Mouse (Mus musculus) hindbrain, embryonic 16.5 days (tissue): Measurements from ENCODE around the gene Capza1. TPM values are rescaled to one million over a fixed set of nuclear protein-coding genes. Genes with fewer than 3 reads are reported as not detected.

Experiments
- ATAC-seq: fragments of 200-750 bp; cut with Nextera tagmentation; 2 replicates; pipeline ENCODE4 v1.8.0; 2017; ENCODE audit warnings: moderate TSS enrichment, moderate library complexity
- H3K27ac ChIP-seq: fragments of 300-500 bp; sonication (generic); 2 replicates; pipeline ENCODE4 v1.5.1; 2014; ENCODE audit warnings: low read depth, mild to moderate bottlenecking, control low read depth, low read length, moderate library complexity
- H3K27me3 ChIP-seq: fragments of 300-500 bp; sonication (generic); replicated peaks from 2 replicates; pipeline ENCODE4 v1.6.1; 2014; ENCODE audit warnings: low read length; ENCODE audit not compliant: control insufficient read depth, insufficient read depth
- H3K36me3 ChIP-seq: fragments of 300-500 bp; sonication (generic); 2 replicates; pipeline ENCODE4 v1.6.1; 2014; ENCODE audit warnings: mild to moderate bottlenecking, low read length, moderate library complexity, mixed read lengths; ENCODE audit not compliant: control insufficient read depth, insufficient read depth
- H3K4me1 ChIP-seq: fragments of 300-500 bp; sonication (generic); 2 replicates; pipeline ENCODE4 v1.6.1; 2014; ENCODE audit warnings: low read depth, low read length; ENCODE audit not compliant: control insufficient read depth, insufficient read depth
- H3K4me2 ChIP-seq: fragments of 300-500 bp; sonication (generic); 2 replicates; pipeline ENCODE4 v1.6.1; 2014; ENCODE audit warnings: mild to moderate bottlenecking, low read length, control low read depth, moderate library complexity
- H3K4me3 ChIP-seq: fragments of 300-500 bp; sonication (generic); 2 replicates; pipeline ENCODE4 v1.5.1; 2014; ENCODE audit warnings: mild to moderate bottlenecking, low read length, control low read depth, moderate library complexity
- H3K9ac ChIP-seq: fragments of 300-500 bp; sonication (generic); 2 replicates; pipeline ENCODE4 v1.6.1; 2014; ENCODE audit warnings: low read depth, mild to moderate bottlenecking, control low read depth, low read length, moderate library complexity
- H3K9me3 ChIP-seq: fragments of 300-500 bp; sonication (generic); 2 replicates; pipeline ENCODE4 v1.6.1; 2014; ENCODE audit warnings: mild to moderate bottlenecking, low read length, moderate library complexity; ENCODE audit not compliant: control insufficient read depth
- WGBS: fragments of 180-500 bp; shearing (Covaris S2); extraction: QIAGEN DNeasy Blood & Tissue Kit; methylation state at CpG from one replicate; pipeline ENCODE4 v1.1.7; 2014; 5-methylcytosine and 5-hydroxymethylcytosine counted together
- polyA plus RNA-seq: library from polyadenylated mRNA; unstranded; fragments of >200 nt; fragmentation: Nextera tagmentation; extraction: Ambion mirVana; gene quantifications from 2 replicates; pipeline ENCODE4 v1.2.1, GENCODE M21; 2015

The Capza1 gene
- polyA plus RNA-seq, 1 experiment from 2014 or later: 141 TPM

DNA sequence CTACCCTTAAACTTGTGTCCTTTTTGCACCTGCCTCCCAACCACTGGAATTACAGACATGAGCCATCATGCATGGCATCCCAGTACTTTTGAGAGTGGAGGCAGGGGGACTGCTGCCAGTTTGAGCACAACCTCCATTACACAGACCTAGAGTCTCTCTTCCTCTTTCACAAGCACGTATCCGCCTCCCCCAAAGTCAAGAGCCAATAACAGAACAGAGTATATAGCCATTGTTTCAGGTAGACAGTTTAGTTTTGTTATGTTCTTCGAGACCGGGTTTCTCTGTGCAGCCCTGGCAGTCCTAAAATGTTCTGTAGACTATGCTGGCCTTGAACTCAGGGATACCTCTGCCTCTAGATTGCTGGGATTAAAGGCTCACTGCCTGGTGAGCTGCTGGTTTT is 52.1 kb downstream of the Capza1 start:
- no peak for ATAC-seq
- H3K4me1 ChIP-seq: peaks cover 3% of the 10 kb centered on the region; the same call in 1 of the 2 replicates
- H3K9me3 ChIP-seq: no peaks in the 10 kb centered on the region
- H3K9ac ChIP-seq: no peak overlapping the region
- H3K27me3 ChIP-seq: no peaks in the 10 kb centered on the region
- WGBS: 85% methylated on average over 4 of the region's 4 CpGs
- H3K27ac ChIP-seq: no peak overlapping the region
- H3K4me2 ChIP-seq: no peak overlapping the region
- H3K36me3 ChIP-seq: no peaks in the 10 kb centered on the region
- no peak overlapping the region for H3K4me3 ChIP-seq

DNA sequence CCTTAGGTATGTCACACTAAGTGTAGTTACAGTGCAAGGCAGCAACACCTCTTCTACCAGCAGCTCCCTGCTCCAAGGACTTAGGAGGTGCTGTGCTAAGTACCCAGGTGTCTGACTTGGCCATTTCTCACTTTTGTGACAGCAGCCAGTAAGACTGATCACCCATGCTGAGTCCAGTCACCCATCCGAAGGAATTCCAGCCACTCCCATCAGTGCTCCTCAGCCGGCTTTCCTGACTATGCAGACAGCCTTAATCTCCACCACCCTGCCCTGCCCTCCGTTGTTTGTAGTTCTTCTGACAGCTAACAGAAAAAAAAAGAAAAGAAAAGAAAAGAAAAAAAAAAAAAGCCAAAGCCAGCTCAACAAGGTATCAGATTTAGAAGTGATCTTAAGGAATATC is 52.6 kb downstream of the Capza1 start:
- H3K27me3 ChIP-seq: no peaks in the 10 kb centered on the region
- 30% methylated on average over 3 of the region's 3 CpGs for WGBS
- H3K36me3 ChIP-seq: no peaks in the 10 kb centered on the region
- H3K4me2 ChIP-seq: no peak overlapping the region
- no peak overlapping the region for H3K9ac ChIP-seq
- H3K4me1 ChIP-seq: no peaks in the 10 kb centered on the region
- no peak overlapping the region for H3K4me3 ChIP-seq
- no peak for ATAC-seq
- no peaks in the 10 kb centered on the region for H3K9me3 ChIP-seq
- H3K27ac ChIP-seq: no peak overlapping the region

DNA sequence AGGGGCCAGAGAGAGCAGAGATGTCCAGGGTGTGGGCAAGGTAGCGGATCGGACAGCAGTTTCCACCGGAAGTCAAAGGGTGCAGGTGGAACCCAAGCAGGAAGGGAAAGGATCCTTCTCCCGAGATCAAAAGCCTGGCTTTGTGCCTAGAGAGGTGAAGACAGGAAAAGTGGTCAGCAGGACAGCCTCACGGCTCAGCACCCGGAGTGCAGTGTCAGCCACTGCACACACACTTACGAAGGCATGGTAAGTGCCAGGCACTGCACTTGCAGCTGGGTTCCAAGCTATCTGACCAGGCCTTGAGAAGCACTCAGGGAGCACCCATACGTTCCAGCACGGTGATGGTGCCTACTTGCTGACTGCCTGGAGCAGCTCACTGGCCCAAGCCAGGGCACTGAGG is 58.8 kb downstream of the Capza1 start:
- no peak overlapping the region for H3K4me2 ChIP-seq
- no peak overlapping the region for H3K27ac ChIP-seq
- H3K4me3 ChIP-seq: no peak overlapping the region
- H3K36me3 ChIP-seq: peaks cover 3% of the 10 kb centered on the region; the same call in 1 of the 2 replicates
- ATAC-seq: no peak
- no peaks in the 10 kb centered on the region for H3K9me3 ChIP-seq
- no peaks in the 10 kb centered on the region for H3K27me3 ChIP-seq
- no peaks in the 10 kb centered on the region for H3K4me1 ChIP-seq
- H3K9ac ChIP-seq: no peak overlapping the region
- 82% methylated on average over 9 of the region's 9 CpGs for WGBS

DNA sequence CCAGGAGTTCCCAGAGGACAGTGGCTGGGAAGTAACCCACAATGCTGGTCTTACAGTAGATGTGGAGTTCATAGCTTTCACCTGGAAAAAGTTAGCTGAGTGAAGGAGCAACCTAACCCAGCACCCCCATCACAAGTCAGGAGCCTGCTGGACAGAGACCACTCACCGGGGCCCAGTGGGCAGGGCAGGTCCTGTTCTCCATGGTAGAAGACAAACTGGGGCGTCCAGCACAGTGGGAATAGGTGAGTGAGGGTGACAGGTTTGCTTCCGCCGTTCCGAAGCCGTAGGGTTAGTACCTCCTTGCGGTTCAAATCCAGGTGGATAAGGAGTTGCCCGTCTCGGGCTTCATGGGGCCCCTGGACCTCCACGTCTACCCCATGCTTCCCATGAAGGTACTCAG is 60.0 kb downstream of the Capza1 start:
- H3K27me3 ChIP-seq: no peaks in the 10 kb centered on the region
- no peak overlapping the region for H3K9ac ChIP-seq
- no peak overlapping the region for H3K4me2 ChIP-seq
- 94% methylated on average over 10 of the region's 10 CpGs for WGBS
- H3K4me3 ChIP-seq: no peak overlapping the region
- H3K36me3 ChIP-seq: peaks cover 5% of the 10 kb centered on the region; the same call in 1 of the 2 replicates
- H3K27ac ChIP-seq: no peak overlapping the region
- H3K4me1 ChIP-seq: no peaks in the 10 kb centered on the region
- no peak for ATAC-seq
- H3K9me3 ChIP-seq: no peaks in the 10 kb centered on the region

DNA sequence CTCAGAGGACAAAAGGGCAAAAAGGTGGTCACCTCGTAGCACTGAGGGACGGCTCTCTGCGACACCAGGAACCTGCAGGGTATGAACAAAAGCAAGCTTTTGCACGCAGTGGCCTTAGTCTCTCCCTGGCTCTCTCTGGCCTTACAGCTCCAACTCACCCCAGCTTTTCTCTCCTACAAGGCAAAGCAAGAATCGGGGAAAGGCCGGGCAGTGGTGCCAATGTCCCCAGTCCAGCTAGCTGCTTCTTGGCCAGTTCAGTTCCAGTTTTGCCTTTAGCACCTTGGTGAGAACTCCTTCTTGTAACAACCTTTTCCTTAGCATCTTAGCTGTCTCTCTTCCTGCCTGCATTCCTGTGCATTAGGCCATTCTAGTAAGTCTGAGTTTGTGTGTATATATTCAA is 62.8 kb downstream of the Capza1 start:
- Histone ChIP-seq H3K36me3 (peaks cover 5% of the 10 kb centered on the region; the same call in 1 of the 2 replicates), H3K4me3 (no peak overlapping the region), H3K27ac (no peak overlapping the region), H3K9me3 (no peaks in the 10 kb centered on the region), H3K9ac (no peak overlapping the region), H3K27me3 (no peaks in the 10 kb centered on the region), H3K4me2 (no peak overlapping the region), H3K4me1 (no peaks in the 10 kb centered on the region)
- ATAC-seq: no peak
- WGBS: 82% methylated on average over 6 of the region's 6 CpGs

DNA sequence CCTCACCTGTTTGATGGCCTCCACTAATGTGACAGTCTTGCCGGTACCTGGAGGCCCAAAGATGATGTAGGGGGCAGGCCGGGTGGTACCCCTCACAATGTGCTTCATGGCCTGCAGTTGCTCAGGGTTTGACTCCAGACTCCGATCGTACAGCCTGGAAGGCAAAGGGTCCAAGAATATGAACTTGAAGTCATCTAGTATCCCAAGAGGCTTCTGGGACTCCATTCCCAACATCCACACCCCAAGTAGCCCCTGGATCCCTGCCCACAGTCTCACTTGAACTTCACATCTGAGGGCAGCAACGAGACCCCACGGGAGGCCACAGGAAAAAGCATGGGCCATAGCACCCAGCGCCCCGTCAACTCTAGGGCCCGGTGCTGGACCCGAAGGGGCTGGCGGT is 63.6 kb downstream of the Capza1 start:
- H3K27ac ChIP-seq: no peak overlapping the region
- no peaks in the 10 kb centered on the region; the same call in 1 of the 2 replicates for H3K4me1 ChIP-seq
- H3K4me3 ChIP-seq: no peak overlapping the region
- H3K4me2 ChIP-seq: no peak overlapping the region
- no peaks in the 10 kb centered on the region for H3K27me3 ChIP-seq
- peaks cover 5% of the 10 kb centered on the region; the same call in 1 of the 2 replicates for H3K36me3 ChIP-seq
- ATAC-seq: no peak
- 94% methylated on average over 11 of the region's 11 CpGs for WGBS
- H3K9ac ChIP-seq: no peak overlapping the region
- no peaks in the 10 kb centered on the region for H3K9me3 ChIP-seq

DNA sequence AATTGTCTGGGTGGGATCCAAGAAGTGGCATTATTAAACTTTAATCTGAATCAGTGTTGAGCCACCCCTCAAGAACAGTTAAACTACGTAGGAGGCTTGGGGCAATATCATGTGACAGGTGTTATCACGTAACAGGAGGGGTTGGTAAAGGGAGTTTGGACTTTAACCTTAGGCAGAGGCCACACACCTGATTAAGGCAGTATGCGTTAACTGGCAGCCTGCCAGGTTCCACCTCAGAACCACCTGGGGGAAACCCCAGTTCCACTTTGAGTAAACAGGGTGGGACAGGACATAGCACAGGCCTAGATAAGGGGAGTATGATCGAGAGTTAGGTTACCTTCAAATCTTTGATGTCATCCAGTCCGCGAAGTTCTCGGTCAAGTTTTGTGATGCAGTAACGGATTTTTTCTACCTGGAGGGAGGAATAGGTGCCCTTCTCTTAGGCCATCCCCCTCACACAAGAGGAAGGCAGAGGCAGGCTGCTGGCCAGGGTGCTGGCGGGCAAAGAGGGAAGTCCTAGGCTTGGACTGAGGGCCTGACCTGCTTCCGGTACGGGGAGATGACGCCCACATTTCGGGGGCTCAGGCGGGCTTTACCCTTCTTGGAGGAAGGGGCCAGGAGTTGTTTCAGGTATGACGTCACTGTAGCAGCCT is 67.7 kb downstream of the Capza1 start:
- no peak overlapping the region for H3K4me3 ChIP-seq
- no peaks in the 10 kb centered on the region for H3K9me3 ChIP-seq
- H3K4me1 ChIP-seq: peaks cover 5% of the 10 kb centered on the region
- peaks cover 5% of the 10 kb centered on the region; the same call in 1 of the 2 replicates for H3K36me3 ChIP-seq
- H3K4me2 ChIP-seq: no peak overlapping the region
- ATAC-seq: no peak
- H3K27ac ChIP-seq: no peak overlapping the region
- H3K27me3 ChIP-seq: no peaks in the 10 kb centered on the region
- WGBS: 85% methylated on average over 15 of the region's 15 CpGs
- H3K9ac ChIP-seq: no peak overlapping the region

DNA sequence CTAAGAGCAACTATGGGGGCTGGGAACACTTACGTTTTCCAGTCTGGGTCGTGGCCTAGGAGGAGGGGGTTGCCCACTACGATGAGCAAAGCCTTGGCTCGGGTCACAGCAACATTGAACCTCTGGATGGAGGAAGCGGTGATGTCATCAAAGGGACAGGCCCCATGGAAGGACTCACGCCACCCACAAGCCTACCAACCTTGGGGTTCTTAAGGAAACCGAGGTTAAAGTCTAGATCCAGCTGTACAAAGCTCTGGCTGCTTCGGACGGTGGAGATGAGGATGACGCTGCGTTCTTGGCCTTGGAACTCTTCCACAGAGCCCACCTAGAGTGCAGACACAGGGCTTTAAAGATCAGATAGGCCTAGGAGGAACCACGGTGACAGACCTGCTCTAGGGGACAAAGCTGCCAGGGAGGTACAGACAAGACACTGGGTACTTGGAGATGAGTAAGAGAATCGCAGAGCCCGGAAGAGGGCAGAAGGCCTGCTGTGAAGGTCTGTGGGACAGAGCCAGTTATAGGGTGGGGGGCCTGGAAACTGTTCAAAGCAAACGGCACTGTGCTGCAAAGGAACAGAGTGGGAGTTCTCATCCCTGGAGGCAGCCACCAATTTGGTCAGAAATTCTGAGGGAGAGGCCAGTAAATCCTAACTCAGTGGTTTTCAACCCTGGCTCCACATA is 68.5 kb downstream of the Capza1 start:
- no peaks in the 10 kb centered on the region for H3K9me3 ChIP-seq
- H3K27ac ChIP-seq: no peak overlapping the region
- WGBS: 69% methylated on average over 15 of the region's 15 CpGs
- ATAC-seq: no peak
- peaks cover 3% of the 10 kb centered on the region; the same call in 1 of the 2 replicates for H3K36me3 ChIP-seq
- H3K4me2 ChIP-seq: no peak overlapping the region
- no peaks in the 10 kb centered on the region for H3K27me3 ChIP-seq
- H3K4me3 ChIP-seq: no peak overlapping the region
- H3K4me1 ChIP-seq: peaks cover 8% of the 10 kb centered on the region
- H3K9ac ChIP-seq: no peak overlapping the region

DNA sequence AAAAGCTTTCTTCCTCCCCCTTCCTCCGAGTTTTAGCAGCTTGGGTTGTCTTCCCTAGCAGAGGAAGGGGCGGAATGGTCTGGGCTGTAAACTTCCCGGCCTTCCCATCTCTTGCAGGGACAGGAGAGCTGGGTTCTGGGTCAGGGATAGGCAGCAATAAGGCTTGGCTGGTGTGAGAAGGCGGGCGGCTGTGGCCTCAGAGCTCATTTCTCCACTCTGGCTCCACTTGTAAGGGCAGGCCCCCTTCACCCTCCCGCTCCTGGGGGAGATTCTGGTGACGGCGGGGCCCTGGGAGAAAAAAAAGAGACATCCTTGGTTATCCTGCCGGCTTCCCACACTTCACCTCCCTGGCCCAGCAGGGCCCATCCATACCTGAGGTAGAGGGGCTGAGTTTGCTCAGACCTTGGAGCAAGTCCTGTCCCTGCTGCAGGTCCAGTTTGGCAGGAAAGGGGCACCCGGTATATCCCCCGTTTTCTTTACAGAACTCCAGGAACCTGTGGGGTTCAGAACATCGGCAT is 69.3 kb downstream of the Capza1 start:
- H3K4me3 ChIP-seq: no peak overlapping the region
- H3K9me3 ChIP-seq: no peaks in the 10 kb centered on the region
- H3K36me3 ChIP-seq: no peaks in the 10 kb centered on the region; the same call in 1 of the 2 replicates
- H3K27ac ChIP-seq: peak overlapping the region; percentile 29; the same call in 1 of the 2 replicates
- H3K27me3 ChIP-seq: 0 out of 2 replicates have a peak, but pooled peaks cover under 1% of the 10 kb centered on the region
- ATAC-seq: no peak
- H3K9ac ChIP-seq: no peak overlapping the region
- no peak overlapping the region for H3K4me2 ChIP-seq
- peaks cover 15% of the 10 kb centered on the region for H3K4me1 ChIP-seq
- 72% methylated on average over 12 of the region's 12 CpGs for WGBS
